Mouse (Mus musculus) thymus, adult 2 months (tissue): Measurements from ENCODE around the gene Vamp4. TPM values are rescaled to one million over a fixed set of nuclear protein-coding genes. Genes with fewer than 3 reads are reported as not detected.

Source experiments
- DNase-seq: peaks from one replicate; pipeline ENCODE4 v3.0.0; 2021
- H3K27ac ChIP-seq: fragments of 200-500 bp; 2 replicates; pipeline ENCODE4 v1.5.1; 2012; ENCODE audit warnings: low read length, control low read depth; ENCODE audit not compliant: control insufficient read depth, insufficient read depth
- H3K27me3 ChIP-seq: fragments of 200-500 bp; 2 replicates; pipeline ENCODE4 v1.6.1; 2012; ENCODE audit warnings: mild to moderate bottlenecking, low read length, moderate library complexity, mixed read lengths; ENCODE audit not compliant: control insufficient read depth, insufficient read depth
- H3K36me3 ChIP-seq: fragments of 200-500 bp; 2 replicates; pipeline ENCODE4 v1.6.1; 2012; ENCODE audit warnings: mild to moderate bottlenecking, low read length, moderate library complexity; ENCODE audit not compliant: control insufficient read depth, insufficient read depth
- H3K4me1 ChIP-seq: fragments of 200-500 bp; replicated peaks from 2 replicates; pipeline ENCODE4 v1.6.1; 2012; ENCODE audit warnings: low read length; ENCODE audit not compliant: control insufficient read depth, insufficient read depth
- H3K4me3 ChIP-seq: fragments of 200-500 bp; 2 replicates; pipeline ENCODE4 v1.5.1; 2012; ENCODE audit warnings: mild to moderate bottlenecking, low read length, control low read depth, moderate library complexity; ENCODE audit not compliant: control insufficient read depth, insufficient read depth
- CTCF ChIP-seq: fragments of 200-500 bp; IDR thresholded peaks from 2 replicates; pipeline ENCODE4 v1.5.1; 2012; ENCODE audit warnings: mild to moderate bottlenecking, control low read depth, low read length, moderate library complexity, borderline replicate concordance; ENCODE audit not compliant: control insufficient read depth, poor library complexity, insufficient read depth; ENCODE audit errors: extremely low read depth
- POLR2A ChIP-seq: fragments of 200-500 bp; IDR thresholded peaks from 2 replicates; pipeline ENCODE4 v1.6.1; 2012; ENCODE audit warnings: mild to moderate bottlenecking, low read length, control low read depth, moderate library complexity; ENCODE audit not compliant: control insufficient read depth, poor library complexity, insufficient read depth; ENCODE audit errors: extremely low read depth
- WGBS: fragments of 180-500 bp; shearing (Covaris S2); methylation state at CpG from one replicate; pipeline ENCODE4 v1.1.7; 2018; 5-methylcytosine and 5-hydroxymethylcytosine counted together
- polyA plus RNA-seq: library from polyadenylated mRNA; depleted of rRNA; stranded (reverse); fragments of >200 nt; gene quantifications from 2 replicates; pipeline ENCODE4 v1.2.3, GENCODE M21; 2012

Gene Vamp4
- polyA plus RNA-seq, 1 experiment: 21.4 TPM

GRCm38 (mm10) chr1:162586282-162586681 lies 16.0 kb downstream of the Vamp4 start:
- DNase-seq: no peak
- Histone ChIP-seq H3K27ac (no peak overlapping the region), H3K27me3 (no peaks in the 10 kb centered on the region), H3K4me3 (no peak overlapping the region), H3K36me3 (peaks cover 25% of the 10 kb centered on the region), H3K4me1 (no peaks in the 10 kb centered on the region)
- TF ChIP-seq CTCF (no peak), POLR2A (no peak)
- WGBS: 82% methylated on average over 4 of the region's 4 CpGs

- WGBS: 97% methylated on average over 3 of the region's 3 CpGs
- H3K36me3 ChIP-seq: peaks cover 19% of the 10 kb centered on the region
- TF ChIP-seq CTCF (no peak), POLR2A (no peak)
- H3K4me3 ChIP-seq: no peak overlapping the region
- H3K27me3 ChIP-seq: no peaks in the 10 kb centered on the region
- H3K4me1 ChIP-seq: no peaks in the 10 kb centered on the region
- no peak for DNase-seq
- no peak overlapping the region for H3K27ac ChIP-seq
Observed at GRCm38 (mm10) chr1:162588606-162589005, 18.3 kb downstream of the Vamp4 start.

GRCm38 (mm10) chr1:162589443-162589842 lies 19.1 kb downstream of the Vamp4 start:
- Histone ChIP-seq H3K4me1 (no peaks in the 10 kb centered on the region), H3K4me3 (no peak overlapping the region), H3K36me3 (peaks cover 11% of the 10 kb centered on the region), H3K27ac (no peak overlapping the region), H3K27me3 (no peaks in the 10 kb centered on the region)
- no peak for TF ChIP-seq POLR2A
- TF ChIP-seq CTCF: no peak
- no peak for DNase-seq
- whole genome bisulfite sequencing: 95% methylated on average over 9 of the region's 9 CpGs

GRCm38 (mm10) chr1:162590415-162590997 lies 20.2 kb downstream of the Vamp4 start:
- Histone ChIP-seq H3K27ac (no peak overlapping the region), H3K36me3 (peaks cover 12% of the 10 kb centered on the region), H3K4me3 (no peak overlapping the region), H3K27me3 (no peaks in the 10 kb centered on the region), H3K4me1 (no peaks in the 10 kb centered on the region)
- TF ChIP-seq CTCF (no peak), POLR2A (no peak)
- 94% methylated on average over 8 of the region's 8 CpGs for WGBS
- no peak for DNase-seq

- H3K27ac ChIP-seq: no peak overlapping the region
- no peak for TF ChIP-seq CTCF
- TF ChIP-seq POLR2A: no peak
- no peak overlapping the region for H3K4me3 ChIP-seq
- H3K4me1 ChIP-seq: no peaks in the 10 kb centered on the region
- 93% methylated on average over 3 of the region's 3 CpGs for WGBS
- H3K36me3 ChIP-seq: peaks cover 22% of the 10 kb centered on the region
- no peak for DNase-seq
- H3K27me3 ChIP-seq: no peaks in the 10 kb centered on the region
Observed at GRCm38 (mm10) chr1:162597379-162598102, 27.2 kb downstream of the Vamp4 start.

GRCm38 (mm10) chr1:162599617-162600016 lies 29.3 kb downstream of the Vamp4 start:
- 96% methylated on average over 5 of the region's 5 CpGs for WGBS
- Histone ChIP-seq H3K27ac (no peak overlapping the region), H3K36me3 (peaks cover 18% of the 10 kb centered on the region), H3K27me3 (no peaks in the 10 kb centered on the region), H3K4me3 (no peak overlapping the region), H3K4me1 (no peaks in the 10 kb centered on the region)
- TF ChIP-seq CTCF (no peak), POLR2A (no peak)
- no peak for DNase-seq

GRCm38 (mm10) chr1:162601288-162601687 lies 31.0 kb downstream of the Vamp4 start:
- H3K27ac ChIP-seq: no peak overlapping the region
- no peak for DNase-seq
- no peak for TF ChIP-seq POLR2A
- TF ChIP-seq CTCF: no peak
- peaks cover 14% of the 10 kb centered on the region for H3K36me3 ChIP-seq
- WGBS: 96% methylated on average over 4 of the region's 4 CpGs
- H3K27me3 ChIP-seq: no peaks in the 10 kb centered on the region
- H3K4me3 ChIP-seq: no peak overlapping the region
- H3K4me1 ChIP-seq: no peaks in the 10 kb centered on the region
